Mouse (Mus musculus): Measurements from ENCODE around the gene Arhgap27.

- TF ChIP-seq CTCF (conservative IDR thresholded peaks at IDR 0.05; ENCODE audit: insufficient read depth, insufficient read length, low read depth, low read length) = peak; percentile 94
- no peak for TF ChIP-seq POLR2A (IDR thresholded peaks at IDR 0.05; ENCODE audit: low read depth, low read length)
Observed at GRCm38 (mm10) chr11:103359122-103359521, 4.4 kb downstream of the Arhgap27 start.

Data from kidney, adult 2 months (tissue).